Mouse (Mus musculus) stomach, postnatal 0 days (tissue): ENCODE results near the gene Babam2. TPM values are rescaled to one million over a fixed set of nuclear protein-coding genes. Genes with fewer than 3 reads are reported as not detected.

Source experiments
- ATAC-seq: fragments of 200-750 bp; cut with Nextera tagmentation; 2 replicates; pipeline ENCODE4 v1.8.0; 2017; ENCODE audit not compliant: low FRiP score, low TSS enrichment
- DNase-seq: peaks from one replicate; pipeline ENCODE4 v3.0.0-alpha.2; 2016; ENCODE audit warnings: low spot score
- H3K27ac ChIP-seq: fragments of 300-500 bp; sonication (generic); replicated peaks from 2 replicates; pipeline ENCODE4 v1.5.1; 2014; ENCODE audit warnings: mild to moderate bottlenecking, control low read depth
- H3K27me3 ChIP-seq: fragments of 300-500 bp; sonication (generic); 2 replicates; pipeline ENCODE4 v1.6.1; 2014; ENCODE audit warnings: low read length; ENCODE audit not compliant: control insufficient read depth, insufficient read depth
- H3K36me3 ChIP-seq: fragments of 300-500 bp; sonication (generic); 2 replicates; pipeline ENCODE4 v1.6.1; 2014; ENCODE audit warnings: low read length, mixed read lengths; ENCODE audit not compliant: control insufficient read depth, insufficient read depth
- H3K4me1 ChIP-seq: fragments of 300-500 bp; sonication (generic); replicated peaks from 2 replicates; pipeline ENCODE4 v1.6.1; 2014; ENCODE audit warnings: antibody characterized with exemption; ENCODE audit not compliant: control insufficient read depth, insufficient read depth
- H3K4me2 ChIP-seq: fragments of 300-500 bp; sonication (generic); replicated peaks from 2 replicates; pipeline ENCODE4 v1.6.1; 2014; ENCODE audit warnings: low read depth, mild to moderate bottlenecking, control low read depth, moderate library complexity
- H3K4me3 ChIP-seq: fragments of 300-500 bp; sonication (generic); 2 replicates; pipeline ENCODE4 v1.5.1; 2014; ENCODE audit warnings: low read depth, low read length, control low read depth
- H3K9ac ChIP-seq: fragments of 300-500 bp; sonication (generic); 2 replicates; pipeline ENCODE4 v1.6.1; 2014; ENCODE audit warnings: mild to moderate bottlenecking, low read length, control low read depth, mixed read lengths
- H3K9me3 ChIP-seq: fragments of 300-500 bp; sonication (generic); 2 replicates; pipeline ENCODE4 v1.6.1; 2016; ENCODE audit warnings: low read length; ENCODE audit not compliant: control insufficient read depth
- CTCF ChIP-seq: IDR thresholded peaks from 2 replicates; pipeline ENCODE4 v1.5.1; 2016; ENCODE audit warnings: antibody characterized with exemption, low read depth, mild to moderate bottlenecking, moderate library complexity
- EP300 ChIP-seq: optimal IDR thresholded peaks from 2 replicates; pipeline ENCODE3; 2016; ENCODE audit warnings: antibody characterized with exemption
- WGBS: fragments of 180-500 bp; shearing (Covaris S2); extraction: QIAGEN DNeasy Blood & Tissue Kit; methylation state at CpG from one replicate; pipeline ENCODE4 v1.1.7; 2014; 5-methylcytosine and 5-hydroxymethylcytosine counted together
- polyA plus RNA-seq: library from polyadenylated mRNA; unstranded; fragments of >200 nt; fragmentation: Nextera tagmentation; extraction: Ambion mirVana; gene quantifications from 2 replicates; pipeline ENCODE4 v1.2.1, GENCODE M21; 2015

The Babam2 gene
- polyA plus RNA-seq, 1 experiment from 2014 or later = 44.9 TPM

DNA sequence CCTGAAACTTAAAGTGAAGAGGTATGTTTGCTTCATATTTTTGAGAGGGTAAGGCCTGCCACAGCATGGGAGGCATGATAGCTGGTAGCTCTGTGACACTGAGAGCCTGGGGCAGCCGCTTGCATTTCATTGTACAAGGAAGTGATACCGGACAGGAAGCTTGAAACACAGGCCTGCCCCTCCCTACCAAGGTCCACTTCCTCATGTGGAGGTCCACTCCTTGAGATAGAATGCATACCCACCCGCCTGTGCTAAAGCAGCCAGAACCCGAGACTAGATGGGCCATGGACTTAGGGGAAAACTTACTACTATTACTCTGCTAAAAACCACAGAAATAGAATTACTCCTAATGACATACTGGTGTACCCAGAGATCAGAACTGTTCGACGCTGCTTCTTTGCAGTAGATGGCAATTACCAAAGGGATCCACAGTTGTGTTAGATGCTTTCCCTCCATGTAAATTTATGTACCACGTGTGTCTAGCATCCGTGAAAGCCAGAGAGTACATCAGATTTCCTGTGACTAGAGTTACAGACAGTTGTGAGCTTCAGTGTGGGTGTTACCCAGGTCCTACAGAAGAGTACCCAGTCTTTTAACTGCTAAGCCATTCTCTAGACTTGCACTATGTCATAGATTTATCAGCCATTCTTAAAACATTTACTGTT, 173.5 kb downstream of the Babam2 start:
- 71% methylated on average over 8 of the region's 8 CpGs for WGBS
- peak; percentile 63 for DNase-seq
- no peak for TF ChIP-seq CTCF
- no peak for TF ChIP-seq EP300
- H3K27me3 ChIP-seq = no peaks in the 10 kb centered on the region
- H3K27ac ChIP-seq = peak overlapping the region; percentile 78
- H3K4me3 ChIP-seq = no peak overlapping the region
- no peaks in the 10 kb centered on the region for H3K9me3 ChIP-seq
- H3K9ac ChIP-seq = no peak overlapping the region
- H3K4me2 ChIP-seq = no peak overlapping the region
- no peaks in the 10 kb centered on the region for H3K4me1 ChIP-seq
- H3K36me3 ChIP-seq = no peaks in the 10 kb centered on the region
- peak; percentile 91 for ATAC-seq

DNA sequence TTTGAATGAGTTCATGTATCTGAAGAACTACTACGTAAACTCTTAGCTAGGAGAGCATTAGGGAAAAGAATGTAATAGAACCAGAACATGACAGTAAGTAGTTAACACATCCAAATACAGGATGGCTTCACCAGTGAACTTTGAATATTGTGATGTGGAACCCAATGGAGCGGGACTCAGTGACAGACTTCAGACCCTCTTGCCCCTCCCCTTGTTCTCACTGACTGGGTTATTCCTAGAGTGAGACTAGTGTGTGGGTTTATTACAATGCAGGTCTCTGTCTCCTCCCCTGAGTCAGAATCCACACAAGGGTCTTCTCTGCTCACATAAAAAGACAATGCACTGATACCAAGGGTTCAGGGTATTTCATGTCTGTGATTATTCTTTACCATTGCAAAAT, 175.8 kb downstream of the Babam2 start:
- 88% methylated on average over 2 of the region's 2 CpGs for WGBS
- ATAC-seq = no peak
- no peaks in the 10 kb centered on the region for H3K36me3 ChIP-seq
- no peaks in the 10 kb centered on the region for H3K27me3 ChIP-seq
- no peaks in the 10 kb centered on the region for H3K9me3 ChIP-seq
- no peak for DNase-seq
- H3K4me2 ChIP-seq = no peak overlapping the region
- no peak overlapping the region for H3K27ac ChIP-seq
- TF ChIP-seq CTCF (no peak), EP300 (no peak)
- H3K4me3 ChIP-seq = no peak overlapping the region
- no peak overlapping the region for H3K9ac ChIP-seq
- H3K4me1 ChIP-seq = no peaks in the 10 kb centered on the region

DNA sequence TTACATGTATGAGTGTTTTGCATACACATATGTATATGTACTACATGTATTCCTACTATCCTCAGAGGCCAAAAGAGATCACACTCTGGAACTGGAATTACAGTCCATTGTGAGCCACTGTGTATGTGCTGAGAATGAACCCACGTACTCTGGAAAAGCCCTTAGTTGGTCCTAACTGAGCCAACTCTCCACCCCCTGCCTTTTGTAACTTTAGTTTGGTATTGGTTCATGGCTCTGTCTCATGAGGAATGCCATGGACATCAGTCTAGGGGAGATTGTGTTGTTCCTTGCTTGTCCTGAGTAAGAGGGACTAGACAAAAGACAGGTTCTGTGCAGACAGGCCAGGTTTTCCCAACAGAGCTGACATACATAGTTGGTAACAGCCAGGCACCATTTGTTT, 177.1 kb downstream of the Babam2 start:
- Histone ChIP-seq H3K27ac (no peak overlapping the region), H3K36me3 (no peaks in the 10 kb centered on the region), H3K4me2 (no peak overlapping the region), H3K9ac (no peak overlapping the region), H3K9me3 (no peaks in the 10 kb centered on the region), H3K4me3 (no peak overlapping the region), H3K4me1 (no peaks in the 10 kb centered on the region), H3K27me3 (no peaks in the 10 kb centered on the region)
- TF ChIP-seq CTCF (no peak), EP300 (no peak)
- DNase-seq = no peak
- 59% methylated on average over 1 of the region's 1 CpGs for WGBS
- ATAC-seq = no peak

DNA sequence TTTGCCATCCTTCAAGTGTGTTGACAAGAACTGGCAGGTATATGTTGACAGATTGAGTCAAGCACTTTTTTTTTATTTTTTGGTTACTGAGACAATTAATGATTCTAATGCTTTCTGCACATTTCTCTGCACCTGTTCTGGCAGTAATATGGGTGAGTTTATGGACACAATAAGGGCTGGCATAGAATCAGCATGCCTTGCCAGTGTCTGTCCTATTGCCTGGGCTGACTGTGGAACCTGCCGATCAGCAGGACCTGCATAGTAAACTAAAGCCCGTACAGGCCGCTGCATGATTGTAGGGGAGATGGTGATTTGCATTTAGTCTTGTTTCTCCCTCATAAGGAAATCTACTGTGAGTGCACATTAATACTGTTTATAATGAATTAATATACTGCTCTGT, 178.0 kb downstream of the Babam2 start:
- Histone ChIP-seq H3K27me3 (no peaks in the 10 kb centered on the region), H3K4me1 (no peaks in the 10 kb centered on the region), H3K36me3 (no peaks in the 10 kb centered on the region), H3K9ac (no peak overlapping the region), H3K4me3 (no peak overlapping the region), H3K9me3 (no peaks in the 10 kb centered on the region), H3K4me2 (no peak overlapping the region), H3K27ac (no peak overlapping the region)
- DNase-seq (no peak), ATAC-seq (no peak)
- TF ChIP-seq EP300 (no peak), CTCF (no peak)
- WGBS = 57% methylated on average over 3 of the region's 3 CpGs

DNA sequence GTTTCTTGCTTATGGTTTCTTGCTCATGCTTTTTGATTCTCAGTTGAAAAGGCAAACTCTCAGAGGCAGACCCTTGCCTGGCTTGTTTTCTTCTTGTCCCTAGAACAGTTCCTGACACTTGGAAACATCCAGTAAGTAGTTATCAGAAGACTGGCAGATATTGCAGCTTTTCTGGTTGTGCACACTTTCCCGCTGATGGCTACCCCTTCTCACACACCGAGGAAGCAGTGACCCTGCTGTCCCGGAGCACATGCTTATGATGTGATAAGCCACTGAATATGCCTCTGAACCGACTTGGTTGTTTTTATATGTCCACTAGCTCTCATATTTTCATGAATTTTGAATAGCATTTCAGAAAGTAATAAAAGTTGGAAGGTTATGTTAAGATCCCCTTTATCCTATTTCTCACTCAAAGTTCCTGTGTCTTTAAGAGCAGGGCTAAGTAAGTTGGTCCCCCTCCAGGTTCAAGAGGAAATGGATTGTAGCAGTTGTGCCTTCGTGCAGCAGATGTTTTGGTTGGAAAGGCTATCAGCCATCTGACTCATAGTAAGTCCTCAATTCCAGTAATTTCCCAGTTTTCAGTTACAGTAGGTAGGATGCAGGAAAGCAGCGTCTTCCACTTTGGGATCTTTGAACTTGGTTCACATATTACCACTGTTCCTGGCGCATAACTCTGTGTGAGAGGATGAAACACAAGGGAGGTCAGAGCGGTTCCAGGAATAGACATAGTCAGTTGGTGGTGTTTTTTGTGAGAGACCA, 178.9 kb downstream of the Babam2 start:
- TF ChIP-seq EP300 = no peak
- TF ChIP-seq CTCF = no peak
- H3K4me3 ChIP-seq = no peak overlapping the region
- DNase-seq (no peak), ATAC-seq (no peak)
- no peak overlapping the region for H3K4me2 ChIP-seq
- 47% methylated on average over 8 of the region's 8 CpGs for WGBS
- H3K9ac ChIP-seq = no peak overlapping the region
- H3K4me1 ChIP-seq = no peaks in the 10 kb centered on the region
- H3K9me3 ChIP-seq = no peaks in the 10 kb centered on the region
- H3K27me3 ChIP-seq = no peaks in the 10 kb centered on the region
- H3K36me3 ChIP-seq = no peaks in the 10 kb centered on the region
- 0 out of 2 replicates have a peak overlapping the region, but pooled peaks have one; percentile 13 for H3K27ac ChIP-seq

DNA sequence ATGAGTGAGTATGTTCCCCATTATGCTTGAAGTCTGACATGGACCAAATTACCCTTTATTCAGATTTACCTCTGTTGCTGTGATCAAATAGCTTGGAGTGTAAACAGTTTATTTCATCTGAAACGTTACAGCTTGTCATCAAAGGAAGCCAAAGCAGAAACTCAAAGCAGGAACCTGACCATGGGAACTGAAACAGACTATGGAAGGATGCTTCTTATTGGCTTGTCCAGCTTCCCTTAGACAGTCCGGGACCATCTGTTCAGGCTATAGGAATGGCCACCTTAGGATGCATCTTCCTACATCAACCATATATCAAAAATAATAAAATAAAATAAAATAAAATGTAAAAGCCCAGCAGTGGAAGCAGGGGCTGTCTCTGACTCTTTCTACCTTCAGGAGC, 183.0 kb downstream of the Babam2 start:
- no peak for ATAC-seq

More for the DNA sequence above, 183.0 kb downstream of the Babam2 start:
- DNase-seq = no peak
- Histone ChIP-seq H3K36me3 (no peaks in the 10 kb centered on the region), H3K27me3 (no peaks in the 10 kb centered on the region), H3K9me3 (no peaks in the 10 kb centered on the region), H3K9ac (no peak overlapping the region), H3K4me2 (no peak overlapping the region), H3K27ac (no peak overlapping the region), H3K4me3 (no peak overlapping the region), H3K4me1 (peaks cover 6% of the 10 kb centered on the region; the same call in 1 of the 2 replicates)
- WGBS = 61% methylated on average over 2 of the region's 2 CpGs
- no peak for TF ChIP-seq EP300
- TF ChIP-seq CTCF = no peak
